Mouse (Mus musculus) liver, embryonic 13.5 days (tissue): ENCODE results near the gene Olfr652. TPM values are rescaled to one million over a fixed set of nuclear protein-coding genes. Genes with fewer than 3 reads are reported as not detected.

ENCODE experiments used
- ATAC-seq: fragments of 200-750 bp; cut with Nextera tagmentation; 2 replicates; pipeline ENCODE4 v1.8.0; 2017; ENCODE audit warnings: low read depth, mild to moderate bottlenecking, moderate number of reproducible peaks, moderate library complexity
- DNase-seq: peaks from one replicate; pipeline ENCODE4 v3.0.0; 2022
- H3K27ac ChIP-seq: fragments of 300-500 bp; sonication (generic); 2 replicates; pipeline ENCODE4 v1.5.1; 2015; ENCODE audit warnings: moderate library complexity, mild to moderate bottlenecking, inconsistent platforms
- H3K27me3 ChIP-seq: fragments of 300-500 bp; sonication (generic); 2 replicates; pipeline ENCODE4 v1.6.1; 2015; ENCODE audit warnings: mild to moderate bottlenecking, inconsistent platforms
- H3K36me3 ChIP-seq: fragments of 300-500 bp; sonication (generic); 2 replicates; pipeline ENCODE4 v1.6.1; 2015; ENCODE audit warnings: mild to moderate bottlenecking, inconsistent platforms
- H3K4me1 ChIP-seq: fragments of 300-500 bp; sonication (generic); replicated peaks from 2 replicates; pipeline ENCODE4 v1.6.1; 2015; ENCODE audit warnings: inconsistent platforms
- H3K4me2 ChIP-seq: fragments of 300-500 bp; sonication (generic); 2 replicates; pipeline ENCODE4 v1.6.1; 2015; ENCODE audit warnings: inconsistent platforms, mild to moderate bottlenecking, moderate library complexity
- H3K4me3 ChIP-seq: fragments of 300-500 bp; sonication (generic); replicated peaks from 2 replicates; pipeline ENCODE4 v1.5.1; 2015; ENCODE audit warnings: mild to moderate bottlenecking, inconsistent platforms
- H3K9ac ChIP-seq: fragments of 300-500 bp; sonication (generic); 2 replicates; pipeline ENCODE4 v1.6.1; 2015; ENCODE audit warnings: mild to moderate bottlenecking, inconsistent platforms
- H3K9me3 ChIP-seq: fragments of 300-500 bp; sonication (generic); replicated peaks from 2 replicates; pipeline ENCODE4 v1.6.1; 2016; ENCODE audit warnings: inconsistent platforms
- WGBS: fragments of 180-500 bp; shearing (Covaris S2); methylation state at CpG from one replicate; pipeline ENCODE4 v1.1.7; 2015; ENCODE audit not compliant: insufficient replicate concordance; 5-methylcytosine and 5-hydroxymethylcytosine counted together
- polyA plus RNA-seq: library from polyadenylated mRNA; unstranded; fragments of >200 nt; fragmentation: Nextera tagmentation; extraction: Ambion mirVana; gene quantifications from 2 replicates; pipeline ENCODE4 v1.2.1, GENCODE M21; 2015

The Olfr652 gene
- not detected in 2 replicates for polyA plus RNA-seq

- no peak for DNase-seq
- no peak for ATAC-seq
These were observed at the start of gene Olfr652 for GRCm38 (mm10) chr7:104560601-104561000. Olfr652 (plus strand) TSS chr7:104560901.

GRCm38 (mm10) chr7:104549833-104550232, 10.9 kb upstream of the Olfr652 start, which contains the start of gene Olfr651:
Olfr651 (plus strand) TSS chr7:104550133.
- ATAC-seq = no peak
- WGBS = 53% methylated on average over 5 of the region's 5 CpGs
- no peaks in the 10 kb centered on the region for H3K4me1 ChIP-seq
- H3K27ac ChIP-seq = no peak within 1 kb of the TSS
- H3K27me3 ChIP-seq = no peaks in the 10 kb centered on the region
- H3K4me3 ChIP-seq = no peak within 1 kb of the TSS
- H3K9ac ChIP-seq = no peak within 1 kb of the TSS
- no peaks in the 10 kb centered on the region for H3K9me3 ChIP-seq
- DNase-seq = no peak
- no peaks in the 10 kb centered on the region for H3K36me3 ChIP-seq
- H3K4me2 ChIP-seq = no peak within 1 kb of the TSS

More at GRCm38 (mm10) chr7:104560601-104561000, at the start of gene Olfr652:
- Histone ChIP-seq H3K4me3 (no peak within 1 kb of the TSS), H3K9ac (no peak within 1 kb of the TSS), H3K4me1 (no peaks in the 10 kb centered on the region), H3K27ac (no peak within 1 kb of the TSS), H3K4me2 (no peak within 1 kb of the TSS), H3K36me3 (no peaks in the 10 kb centered on the region), H3K27me3 (no peaks in the 10 kb centered on the region), H3K9me3 (no peaks in the 10 kb centered on the region)

- Histone ChIP-seq H3K27me3 (no peaks in the 10 kb centered on the region), H3K4me2 (no peak overlapping the region), H3K9me3 (no peaks in the 10 kb centered on the region), H3K36me3 (no peaks in the 10 kb centered on the region), H3K4me1 (no peaks in the 10 kb centered on the region), H3K9ac (no peak overlapping the region), H3K4me3 (no peak overlapping the region), H3K27ac (no peak overlapping the region)
- DNase-seq = no peak
- no peak for ATAC-seq
- 55% methylated on average over 1 of the region's 1 CpGs for WGBS
These were observed 8.0 kb upstream of the Olfr652 start for GRCm38 (mm10) chr7:104552700-104553099.

- WGBS = 44% methylated on average over 2 of the region's 2 CpGs
- Histone ChIP-seq H3K27ac (no peak within 1 kb of the TSS), H3K4me2 (no peak within 1 kb of the TSS), H3K4me3 (no peak within 1 kb of the TSS), H3K4me1 (no peaks in the 10 kb centered on the region), H3K9me3 (no peaks in the 10 kb centered on the region), H3K36me3 (no peaks in the 10 kb centered on the region), H3K27me3 (no peaks in the 10 kb centered on the region), H3K9ac (no peak within 1 kb of the TSS)
- DNase-seq (no peak), ATAC-seq (no peak)
These were observed 16.3 kb downstream of the Olfr652 start, which contains the start of gene Olfr653 for GRCm38 (mm10) chr7:104577014-104577413. Olfr653 (plus strand) TSS chr7:104577314.

GRCm38 (mm10) chr7:104580846-104581245, 20.1 kb downstream of the Olfr652 start:
- DNase-seq (no peak), ATAC-seq (no peak)
- Histone ChIP-seq H3K27ac (no peak overlapping the region), H3K4me2 (no peak overlapping the region), H3K9ac (no peak overlapping the region), H3K9me3 (no peaks in the 10 kb centered on the region), H3K36me3 (no peaks in the 10 kb centered on the region), H3K4me1 (no peaks in the 10 kb centered on the region), H3K4me3 (no peak overlapping the region), H3K27me3 (no peaks in the 10 kb centered on the region)
- 77% methylated on average over 4 of the region's 4 CpGs for WGBS

GRCm38 (mm10) chr7:104581429-104581828, 20.7 kb downstream of the Olfr652 start:
- Histone ChIP-seq H3K27ac (no peak overlapping the region), H3K9ac (no peak overlapping the region), H3K4me2 (no peak overlapping the region), H3K36me3 (no peaks in the 10 kb centered on the region), H3K4me1 (no peaks in the 10 kb centered on the region), H3K27me3 (no peaks in the 10 kb centered on the region), H3K4me3 (no peak overlapping the region), H3K9me3 (no peaks in the 10 kb centered on the region)
- ATAC-seq (no peak), DNase-seq (no peak)
- 63% methylated on average over 4 of the region's 4 CpGs for WGBS

- Histone ChIP-seq H3K27me3 (no peaks in the 10 kb centered on the region), H3K9me3 (no peaks in the 10 kb centered on the region), H3K4me3 (no peak within 1 kb of the TSS), H3K9ac (no peak within 1 kb of the TSS), H3K4me1 (no peaks in the 10 kb centered on the region), H3K4me2 (no peak within 1 kb of the TSS), H3K27ac (no peak within 1 kb of the TSS), H3K36me3 (no peaks in the 10 kb centered on the region)
- ATAC-seq = no peak
- WGBS = 65% methylated on average over 4 of the region's 4 CpGs
- no peak for DNase-seq
These were observed 26.0 kb downstream of the Olfr652 start, which contains the start of gene Olfr654 for GRCm38 (mm10) chr7:104586725-104587124. Olfr654 (plus strand) TSS chr7:104587025.

- DNase-seq = no peak
- H3K27me3 ChIP-seq = no peaks in the 10 kb centered on the region
- H3K4me3 ChIP-seq = no peak overlapping the region
- no peak overlapping the region for H3K27ac ChIP-seq
- H3K4me2 ChIP-seq = no peak overlapping the region
- H3K9ac ChIP-seq = no peak overlapping the region
- ATAC-seq = no peak
- H3K36me3 ChIP-seq = no peaks in the 10 kb centered on the region
- H3K4me1 ChIP-seq = no peaks in the 10 kb centered on the region
- H3K9me3 ChIP-seq = no peaks in the 10 kb centered on the region
- WGBS = 61% methylated on average over 5 of the region's 5 CpGs
These were observed 27.6 kb downstream of the Olfr652 start for GRCm38 (mm10) chr7:104588274-104588673.

GRCm38 (mm10) chr7:104601679-104602078, 41.0 kb downstream of the Olfr652 start, which contains the start of gene Olfr655:
Olfr655 (minus strand) TSS chr7:104601779.
- ATAC-seq = no peak
- DNase-seq = no peak
- WGBS = 62% methylated on average over 2 of the region's 2 CpGs

GRCm38 (mm10) chr7:104603173-104603572, 42.5 kb downstream of the Olfr652 start:
- 6% methylated on average over 3 of the region's 3 CpGs for WGBS
- DNase-seq (peak; percentile 3), ATAC-seq (no peak)
- no peak overlapping the region for H3K9ac ChIP-seq
- no peak overlapping the region for H3K4me2 ChIP-seq
- no peaks in the 10 kb centered on the region for H3K36me3 ChIP-seq
- no peak overlapping the region for H3K27ac ChIP-seq
- no peaks in the 10 kb centered on the region for H3K9me3 ChIP-seq
- H3K4me1 ChIP-seq = no peaks in the 10 kb centered on the region
- no peaks in the 10 kb centered on the region for H3K27me3 ChIP-seq
- no peak overlapping the region for H3K4me3 ChIP-seq

More at GRCm38 (mm10) chr7:104601679-104602078, 41.0 kb downstream of the Olfr652 start, which contains the start of gene Olfr655:
- no peaks in the 10 kb centered on the region for H3K9me3 ChIP-seq
- no peaks in the 10 kb centered on the region for H3K4me1 ChIP-seq
- H3K27me3 ChIP-seq = no peaks in the 10 kb centered on the region
- no peak within 1 kb of the TSS for H3K4me2 ChIP-seq
- no peak within 1 kb of the TSS for H3K27ac ChIP-seq
- H3K36me3 ChIP-seq = no peaks in the 10 kb centered on the region
- H3K9ac ChIP-seq = no peak within 1 kb of the TSS
- no peak within 1 kb of the TSS for H3K4me3 ChIP-seq

- no peak for ATAC-seq
- no peak overlapping the region for H3K9ac ChIP-seq
- H3K27me3 ChIP-seq = no peaks in the 10 kb centered on the region
These were observed 44.0 kb downstream of the Olfr652 start for GRCm38 (mm10) chr7:104604727-104605126.

GRCm38 (mm10) chr7:104613655-104614054, 53.0 kb downstream of the Olfr652 start, which contains the start of gene Olfr656:
Olfr656 (plus strand) TSS chr7:104613955.
- ATAC-seq = no peak
- H3K4me2 ChIP-seq = no peak within 1 kb of the TSS
- H3K9ac ChIP-seq = no peak within 1 kb of the TSS
- no peaks in the 10 kb centered on the region for H3K36me3 ChIP-seq
- H3K27ac ChIP-seq = no peak within 1 kb of the TSS
- DNase-seq = no peak
- H3K4me3 ChIP-seq = no peak within 1 kb of the TSS
- H3K4me1 ChIP-seq = no peaks in the 10 kb centered on the region
- no peaks in the 10 kb centered on the region for H3K9me3 ChIP-seq
- no peaks in the 10 kb centered on the region for H3K27me3 ChIP-seq
- WGBS = 52% methylated on average over 4 of the region's 4 CpGs

More at GRCm38 (mm10) chr7:104604727-104605126, 44.0 kb downstream of the Olfr652 start:
- Histone ChIP-seq H3K9me3 (no peaks in the 10 kb centered on the region), H3K4me1 (no peaks in the 10 kb centered on the region), H3K4me2 (no peak overlapping the region), H3K27ac (no peak overlapping the region), H3K36me3 (no peaks in the 10 kb centered on the region), H3K4me3 (no peak overlapping the region)
- no peak for DNase-seq
